Mouse (Mus musculus) spleen, embryonic (tissue): ENCODE measurements around the gene Pck2.

ENCODE experiments used
- CTCF ChIA-PET: fragments of 350-600 bp; sonication (Branson Sonifier 250); formaldehyde crosslinking; loops from one replicate; lab custom pipeline; 2022; lab: Charles Lee

The Pck2 gene

GRCm38 (mm10) chr14:55540067-55540786 lies at the start of gene Pck2:
TSS of gene Pck2 (plus strand) at chr14:55540266.
- CTCF ChIA-PET = interaction anchor here (0.6 to 1.4 kb wide), 3 partner anchors 13 to 60 kb away, joined by 4 to 7 read pairs (median 5); no protein-coding TSS in a partner anchor

GRCm38 (mm10) chr14:55490361-55491201 lies 49.5 kb upstream of the Pck2 start, which contains the start of gene Carmil3:
TSS of gene Carmil3 (plus strand) at chr14:55490651.
- CTCF ChIA-PET = interaction anchor here (0.7 kb wide), 1 partner anchor 95 kb away, joined by 7 read pairs; the partner anchor contains the start of gene Emc9

GRCm38 (mm10) chr14:55491291-55491833 lies 48.7 kb upstream of the Pck2 start:
- CTCF ChIA-PET = no interaction called here

- CTCF ChIA-PET = interaction anchor here (0.5 kb wide), 1 partner anchor 13 kb away, joined by 5 read pairs; no protein-coding TSS in a partner anchor
Measured at GRCm38 (mm10) chr14:55492103-55492502, 48.0 kb upstream of the Pck2 start.

- CTCF ChIA-PET = interaction anchor here (0.8 kb wide), 1 partner anchor 62 kb away, joined by 3 read pairs; no protein-coding TSS in a partner anchor
Measured at GRCm38 (mm10) chr14:55495509-55496240, 44.4 kb upstream of the Pck2 start.

- CTCF ChIA-PET = interaction anchor here (0.6 to 0.9 kb wide), 3 partner anchors 22 to 61 kb away, joined by 3 to 5 read pairs (median 5); no protein-coding TSS in a partner anchor
Measured at GRCm38 (mm10) chr14:55496761-55497448, 43.2 kb upstream of the Pck2 start.

GRCm38 (mm10) chr14:55497449-55497821 lies 42.6 kb upstream of the Pck2 start:
- CTCF ChIA-PET = interaction anchor here (0.7 to 0.9 kb wide), 2 partner anchors 21 to 59 kb away, joined by 5 read pairs; no protein-coding TSS in a partner anchor

GRCm38 (mm10) chr14:55505612-55506011 lies 34.5 kb upstream of the Pck2 start:
- CTCF ChIA-PET = interaction anchor here (0.6 kb wide), 1 partner anchor 14 kb away, joined by 5 read pairs; no protein-coding TSS in a partner anchor

GRCm38 (mm10) chr14:55507801-55508200 lies 32.3 kb upstream of the Pck2 start:
- CTCF ChIA-PET = no interaction called here

GRCm38 (mm10) chr14:55509540-55509939 lies 30.5 kb upstream of the Pck2 start:
- CTCF ChIA-PET = no interaction called here

- CTCF ChIA-PET = no interaction called here
Measured at GRCm38 (mm10) chr14:55510125-55510731, 29.8 kb upstream of the Pck2 start, which contains the start of gene Cpne6. TSS of gene Cpne6 (plus strand) at chr14:55510445.

- CTCF ChIA-PET = no interaction called here
Measured at GRCm38 (mm10) chr14:55511037-55511436, 29.0 kb upstream of the Pck2 start.

GRCm38 (mm10) chr14:55513927-55514326 lies 26.1 kb upstream of the Pck2 start:
- CTCF ChIA-PET = no interaction called here

- CTCF ChIA-PET = no interaction called here
Measured at GRCm38 (mm10) chr14:55515846-55516245, 24.2 kb upstream of the Pck2 start.

GRCm38 (mm10) chr14:55518897-55519296 lies 21.2 kb upstream of the Pck2 start:
- CTCF ChIA-PET = interaction anchor here (0.6 kb wide), 1 partner anchor 22 kb away, joined by 5 read pairs; no protein-coding TSS in a partner anchor

GRCm38 (mm10) chr14:55519604-55520003 lies 20.5 kb upstream of the Pck2 start:
- CTCF ChIA-PET = no interaction called here

GRCm38 (mm10) chr14:55520451-55521361 lies 19.4 kb upstream of the Pck2 start:
- CTCF ChIA-PET = interaction anchor here (0.6 kb wide), 1 partner anchor 1614 kb away, joined by 5 read pairs; no protein-coding TSS in a partner anchor

GRCm38 (mm10) chr14:55524062-55524461 lies 16.0 kb upstream of the Pck2 start:
- CTCF ChIA-PET = no interaction called here

GRCm38 (mm10) chr14:55524785-55525184 lies 15.3 kb upstream of the Pck2 start, which contains the start of gene Nrl:
TSS of gene Nrl (minus strand) at chr14:55524981.
- CTCF ChIA-PET = no interaction called here
